Mouse (Mus musculus): ENCODE results near the gene Csk. TPM values are rescaled to one million over a fixed set of nuclear protein-coding genes. Genes with fewer than 3 reads are reported as not detected.

Gene Csk
- polyA plus RNA-seq, 1 experiment from 2014 or later, result 29.0 TPM

- Histone ChIP-seq H3K4me2 (replicated peaks) (peak overlapping the region; percentile 86), H3K36me3 (no peaks in the 10 kb centered on the region), H3K9ac (peak overlapping the region; percentile 98), H3K27ac (peak overlapping the region; percentile 58), H3K27me3 (replicated peaks) (no peaks in the 10 kb centered on the region), H3K4me3 (replicated peaks) (peak overlapping the region; percentile 68), H3K4me1 (replicated peaks) (peaks cover 68% of the 10 kb centered on the region), H3K9me3 (no peaks in the 10 kb centered on the region)
- ATAC-seq, result no peak
- 57% methylated on average over 9 of the region's 9 CpGs for WGBS
Observed at GRCm38 (mm10) chr9:57643169-57643855, 10.1 kb downstream of the Csk start.

GRCm38 (mm10) chr9:57641775-57642550, 11.5 kb downstream of the Csk start:
- Histone ChIP-seq H3K9me3 (no peaks in the 10 kb centered on the region), H3K9ac (no peak overlapping the region), H3K36me3 (no peaks in the 10 kb centered on the region), H3K27me3 (replicated peaks) (no peaks in the 10 kb centered on the region), H3K4me2 (replicated peaks) (peak overlapping the region; percentile 86; the same call in 1 of the 2 replicates), H3K4me1 (replicated peaks) (peaks cover 77% of the 10 kb centered on the region), H3K27ac (no peak overlapping the region), H3K4me3 (replicated peaks) (no peak overlapping the region)
- WGBS, result 81% methylated on average over 13 of the region's 13 CpGs
- no peak for ATAC-seq

- Histone ChIP-seq H3K4me1 (replicated peaks) (peaks cover 77% of the 10 kb centered on the region), H3K27me3 (replicated peaks) (no peaks in the 10 kb centered on the region), H3K27ac (peak overlapping the region; percentile 89), H3K9me3 (no peaks in the 10 kb centered on the region), H3K4me3 (replicated peaks) (peak overlapping the region; percentile 31; the same call in 1 of the 2 replicates), H3K9ac (0 out of 2 replicates have a peak overlapping the region, but pooled peaks have one; percentile 14), H3K4me2 (replicated peaks) (peak overlapping the region; percentile 66), H3K36me3 (no peaks in the 10 kb centered on the region)
- WGBS, result 80% methylated on average over 1 of the region's 1 CpGs
- no peak for ATAC-seq
Observed at GRCm38 (mm10) chr9:57641022-57641421, 12.4 kb downstream of the Csk start.

- WGBS, result 2% methylated on average over 15 of the region's 15 CpGs
- ATAC-seq, result peak; percentile 70
- peaks cover 79% of the 10 kb centered on the region for H3K4me1 ChIP-seq (replicated peaks)
- no peaks in the 10 kb centered on the region for H3K27me3 ChIP-seq (replicated peaks)
- peak overlapping the region; percentile 24 for H3K9ac ChIP-seq
- H3K9me3 ChIP-seq, result no peaks in the 10 kb centered on the region
- H3K27ac ChIP-seq, result peak overlapping the region; percentile 89
- no peaks in the 10 kb centered on the region for H3K36me3 ChIP-seq
- peak overlapping the region; percentile 31 for H3K4me3 ChIP-seq (replicated peaks)
- peak overlapping the region; percentile 66 for H3K4me2 ChIP-seq (replicated peaks)
Observed at GRCm38 (mm10) chr9:57640384-57640783, 13.0 kb downstream of the Csk start.

GRCm38 (mm10) chr9:57639661-57640328, 13.6 kb downstream of the Csk start:
- Histone ChIP-seq H3K4me2 (replicated peaks) (peak overlapping the region; percentile 66), H3K27ac (peak overlapping the region; percentile 89), H3K9me3 (no peaks in the 10 kb centered on the region), H3K9ac (peak overlapping the region; percentile 24), H3K4me1 (replicated peaks) (peaks cover 80% of the 10 kb centered on the region), H3K27me3 (replicated peaks) (no peaks in the 10 kb centered on the region), H3K4me3 (replicated peaks) (peak overlapping the region; percentile 31), H3K36me3 (no peaks in the 10 kb centered on the region)
- WGBS, result 58% methylated on average over 5 of the region's 5 CpGs
- no peak for ATAC-seq

GRCm38 (mm10) chr9:57638651-57639459, 14.6 kb downstream of the Csk start:
- Histone ChIP-seq H3K4me1 (replicated peaks) (peaks cover 82% of the 10 kb centered on the region), H3K27ac (peak overlapping the region; percentile 89)

GRCm38 (mm10) chr9:57637741-57638322, 15.6 kb downstream of the Csk start:
- WGBS, result 13% methylated on average over 6 of the region's 6 CpGs
- no peaks in the 10 kb centered on the region for H3K9me3 ChIP-seq
- peak overlapping the region; percentile 10 for H3K4me3 ChIP-seq (replicated peaks)
- no peaks in the 10 kb centered on the region for H3K27me3 ChIP-seq (replicated peaks)
- peak; percentile 23 for ATAC-seq
- peak overlapping the region; percentile 66 for H3K4me2 ChIP-seq (replicated peaks)
- H3K9ac ChIP-seq, result peak overlapping the region; percentile 32; the same call in 1 of the 2 replicates
- H3K4me1 ChIP-seq (replicated peaks), result peaks cover 78% of the 10 kb centered on the region
- H3K27ac ChIP-seq, result peak overlapping the region; percentile 89
- H3K36me3 ChIP-seq, result no peaks in the 10 kb centered on the region

More at GRCm38 (mm10) chr9:57638651-57639459, 14.6 kb downstream of the Csk start:
- H3K4me2 ChIP-seq (replicated peaks), result peak overlapping the region; percentile 66
- ATAC-seq, result peak; percentile 86
- H3K27me3 ChIP-seq (replicated peaks), result no peaks in the 10 kb centered on the region
- peak overlapping the region; percentile 32; the same call in 1 of the 2 replicates for H3K9ac ChIP-seq
- H3K9me3 ChIP-seq, result no peaks in the 10 kb centered on the region
- WGBS, result 24% methylated on average over 8 of the region's 8 CpGs
- H3K4me3 ChIP-seq (replicated peaks), result peak overlapping the region; percentile 10; the same call in 1 of the 2 replicates
- no peaks in the 10 kb centered on the region for H3K36me3 ChIP-seq

- H3K36me3 ChIP-seq, result no peaks in the 10 kb centered on the region
- no peak for ATAC-seq
- 66% methylated on average over 3 of the region's 3 CpGs for WGBS
- H3K9me3 ChIP-seq, result no peaks in the 10 kb centered on the region
- no peaks in the 10 kb centered on the region for H3K27me3 ChIP-seq (replicated peaks)
- peak overlapping the region; percentile 66 for H3K4me2 ChIP-seq (replicated peaks)
- H3K9ac ChIP-seq, result 0 out of 2 replicates have a peak overlapping the region, but pooled peaks have one; percentile 32
- no peak overlapping the region for H3K4me3 ChIP-seq (replicated peaks)
- H3K4me1 ChIP-seq (replicated peaks), result peaks cover 73% of the 10 kb centered on the region
- H3K27ac ChIP-seq, result peak overlapping the region; percentile 89
Observed at GRCm38 (mm10) chr9:57637272-57637671, 16.2 kb downstream of the Csk start.

GRCm38 (mm10) chr9:57633481-57634024, 19.9 kb downstream of the Csk start:
- WGBS, result 42% methylated on average over 4 of the region's 4 CpGs
- ATAC-seq, result no peak
- peaks cover 35% of the 10 kb centered on the region for H3K4me1 ChIP-seq (replicated peaks)
- peaks cover 17% of the 10 kb centered on the region for H3K36me3 ChIP-seq
- no peak overlapping the region for H3K27ac ChIP-seq
- H3K4me2 ChIP-seq (replicated peaks), result no peak overlapping the region
- H3K9ac ChIP-seq, result no peak overlapping the region
- H3K4me3 ChIP-seq (replicated peaks), result no peak overlapping the region
- no peaks in the 10 kb centered on the region for H3K27me3 ChIP-seq (replicated peaks)
- no peaks in the 10 kb centered on the region for H3K9me3 ChIP-seq

- peaks cover 42% of the 10 kb centered on the region for H3K36me3 ChIP-seq
- H3K9me3 ChIP-seq, result no peaks in the 10 kb centered on the region
- no peak overlapping the region for H3K4me2 ChIP-seq (replicated peaks)
- peak; percentile 72 for ATAC-seq
- WGBS, result 58% methylated on average over 14 of the region's 14 CpGs
- no peak overlapping the region for H3K9ac ChIP-seq
- H3K4me3 ChIP-seq (replicated peaks), result no peak overlapping the region
- H3K27me3 ChIP-seq (replicated peaks), result no peaks in the 10 kb centered on the region
- peaks cover 11% of the 10 kb centered on the region for H3K4me1 ChIP-seq (replicated peaks)
- H3K27ac ChIP-seq, result no peak overlapping the region
Observed at GRCm38 (mm10) chr9:57629118-57629874, 24.1 kb downstream of the Csk start.
